Mouse (Mus musculus) forebrain, embryonic 11.5 days (tissue): ENCODE measurements around the gene Krtap28-13. TPM values are rescaled to one million over a fixed set of nuclear protein-coding genes. Genes with fewer than 3 reads are reported as not detected.

Experiments used
- ATAC-seq: fragments of 200-750 bp; cut with Nextera tagmentation; replicated peaks from 2 replicates; pipeline ENCODE4 v1.8.0; 2017; ENCODE audit warnings: moderate TSS enrichment; ENCODE audit not compliant: low FRiP score
- DNase-seq: peaks from one replicate; pipeline ENCODE4 v3.0.0-alpha.2; 2017; ENCODE audit warnings: low spot score
- H3K27ac ChIP-seq: fragments of 300-500 bp; sonication (generic); 2 replicates; pipeline ENCODE4 v1.5.1; 2014; ENCODE audit warnings: low read depth, low read length
- H3K27me3 ChIP-seq: fragments of 300-500 bp; sonication (generic); 2 replicates; pipeline ENCODE4 v1.6.1; 2014; ENCODE audit warnings: mild to moderate bottlenecking, low read length, mixed read lengths; ENCODE audit not compliant: control insufficient read depth, insufficient read depth
- H3K36me3 ChIP-seq: fragments of 300-500 bp; sonication (generic); 2 replicates; pipeline ENCODE4 v1.6.1; 2014; ENCODE audit warnings: mild to moderate bottlenecking, low read length, moderate library complexity, mixed read lengths; ENCODE audit not compliant: control insufficient read depth, insufficient read depth
- H3K4me1 ChIP-seq: fragments of 300-500 bp; sonication (generic); replicated peaks from 2 replicates; pipeline ENCODE4 v1.6.1; 2014; ENCODE audit warnings: low read length, mixed read lengths; ENCODE audit not compliant: control insufficient read depth, insufficient read depth
- H3K4me2 ChIP-seq: fragments of 300-500 bp; sonication (generic); 2 replicates; pipeline ENCODE4 v1.6.1; 2014; ENCODE audit warnings: low read depth, mild to moderate bottlenecking, low read length, moderate library complexity, mixed read lengths; ENCODE audit not compliant: severe bottlenecking
- H3K4me3 ChIP-seq: fragments of 300-500 bp; sonication (generic); 2 replicates; pipeline ENCODE4 v1.5.1; 2014; ENCODE audit warnings: low read depth, low read length
- H3K9ac ChIP-seq: fragments of 300-500 bp; sonication (generic); 2 replicates; pipeline ENCODE4 v1.6.1; 2014; ENCODE audit warnings: low read length
- H3K9me3 ChIP-seq: fragments of 300-500 bp; sonication (generic); 2 replicates; pipeline ENCODE4 v1.6.1; 2016; ENCODE audit warnings: low read length, mixed read lengths; ENCODE audit not compliant: control insufficient read depth
- WGBS: fragments of 180-500 bp; shearing (Covaris S2); extraction: QIAGEN DNeasy Blood & Tissue Kit; methylation state at CpG from one replicate; pipeline ENCODE4 v1.1.7; 2014; 5-methylcytosine and 5-hydroxymethylcytosine counted together
- polyA plus RNA-seq: library from polyadenylated mRNA; unstranded; fragments of >200 nt; fragmentation: Nextera tagmentation; extraction: Ambion mirVana; gene quantifications from 2 replicates; pipeline ENCODE4 v1.2.1, GENCODE M21; 2014

The Krtap28-13 gene
- polyA plus RNA-seq: not detected in 2 replicates

DNA sequence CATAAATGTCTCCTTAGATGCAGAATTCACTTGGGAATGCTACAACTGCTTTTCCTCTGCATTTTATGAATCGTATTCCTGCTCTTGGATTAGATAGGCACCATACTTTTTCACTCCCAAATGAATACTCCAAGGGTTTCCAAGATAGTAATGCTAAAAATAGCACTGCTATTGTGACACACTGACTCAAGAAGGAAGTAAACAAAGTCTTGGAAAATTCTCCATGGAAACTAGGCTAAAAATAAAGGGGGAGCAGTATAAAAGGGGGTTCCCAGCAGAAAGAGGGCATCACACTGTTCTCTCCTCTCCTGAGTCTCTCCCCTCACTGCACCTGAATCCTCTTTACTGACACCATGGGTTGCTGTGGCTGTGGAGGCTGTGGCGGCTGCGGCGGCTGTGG, at the start of gene Krtap28-13:
TSS of gene Krtap28-13 (plus strand) at position 288 of the 400 bp plus-strand sequence.
- WGBS: 92% methylated on average over 4 of the region's 4 CpGs
- Histone ChIP-seq H3K27ac (no peak within 1 kb of the TSS), H3K9me3 (no peaks in the 10 kb centered on the region), H3K4me1 (no peaks in the 10 kb centered on the region), H3K27me3 (no peaks in the 10 kb centered on the region), H3K9ac (no peak within 1 kb of the TSS), H3K4me2 (no peak within 1 kb of the TSS), H3K36me3 (no peaks in the 10 kb centered on the region), H3K4me3 (no peak within 1 kb of the TSS)
- no peak for ATAC-seq
- DNase-seq: no peak

- Histone ChIP-seq H3K9ac (no peak overlapping the region), H3K27me3 (no peaks in the 10 kb centered on the region), H3K4me1 (no peaks in the 10 kb centered on the region), H3K9me3 (no peaks in the 10 kb centered on the region), H3K4me3 (no peak overlapping the region), H3K36me3 (no peaks in the 10 kb centered on the region), H3K27ac (no peak overlapping the region), H3K4me2 (no peak overlapping the region)
- WGBS: 96% methylated on average over 3 of the region's 3 CpGs
- DNase-seq (no peak), ATAC-seq (no peak)
Measured at GRCm38 (mm10) chr1:83014477-83014876, 46.3 kb upstream of the Krtap28-13 start.

DNA sequence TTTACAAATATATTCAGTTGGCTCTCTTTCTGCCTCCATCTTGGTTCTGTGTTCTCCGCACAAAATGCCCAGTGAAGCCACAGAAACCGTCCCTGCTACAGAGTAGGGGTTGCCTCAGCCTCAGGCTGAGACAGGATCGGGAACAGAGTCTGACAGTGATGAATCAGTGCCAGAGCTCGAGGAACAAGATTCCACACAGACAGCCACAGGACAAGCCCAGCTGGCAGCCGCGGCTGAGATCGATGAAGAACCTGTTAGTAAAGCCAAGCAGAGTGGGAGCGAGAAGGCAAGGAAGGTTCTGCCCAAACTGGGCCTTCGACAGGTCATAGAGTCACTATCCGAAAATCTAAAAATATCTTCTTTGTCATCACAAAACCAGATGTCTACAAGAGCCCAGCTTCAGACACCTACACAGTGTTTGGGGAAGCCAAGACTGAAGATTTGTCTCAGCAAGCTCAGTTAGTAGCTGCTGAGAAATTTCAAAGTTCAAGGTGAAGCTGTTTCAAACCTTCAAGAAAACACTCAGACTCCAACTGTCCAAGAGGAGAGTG, 45.3 kb upstream of the Krtap28-13 start:
- H3K4me1 ChIP-seq: no peaks in the 10 kb centered on the region
- no peak overlapping the region for H3K27ac ChIP-seq
- H3K4me2 ChIP-seq: no peak overlapping the region
- H3K4me3 ChIP-seq: no peak overlapping the region
- H3K27me3 ChIP-seq: no peaks in the 10 kb centered on the region
- WGBS: 90% methylated on average over 10 of the region's 10 CpGs
- H3K36me3 ChIP-seq: no peaks in the 10 kb centered on the region
- DNase-seq (no peak), ATAC-seq (no peak)
- H3K9me3 ChIP-seq: no peaks in the 10 kb centered on the region
- no peak overlapping the region for H3K9ac ChIP-seq

DNA sequence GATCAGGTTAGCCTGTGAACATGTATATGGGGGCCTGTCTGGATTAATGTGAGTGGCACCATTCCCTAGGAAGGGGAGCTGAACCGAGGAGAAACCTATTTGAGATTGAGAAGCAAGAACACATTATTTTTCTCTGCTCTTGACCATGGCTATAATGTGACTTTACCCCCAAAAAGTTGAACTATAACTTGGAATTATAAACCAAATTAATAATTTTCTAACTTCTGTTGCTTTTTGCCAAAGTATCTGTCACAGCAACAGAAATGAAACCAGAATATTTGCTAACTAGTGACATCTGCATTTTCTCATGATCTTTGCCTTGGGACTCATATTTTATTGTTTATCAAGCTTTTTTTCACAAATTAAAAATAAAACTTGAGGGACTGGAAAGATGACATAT, 44.2 kb upstream of the Krtap28-13 start:
- H3K9ac ChIP-seq: no peak overlapping the region
- DNase-seq: no peak
- no peaks in the 10 kb centered on the region for H3K27me3 ChIP-seq
- H3K36me3 ChIP-seq: no peaks in the 10 kb centered on the region
- H3K9me3 ChIP-seq: no peaks in the 10 kb centered on the region
- no peaks in the 10 kb centered on the region for H3K4me1 ChIP-seq
- no peak for ATAC-seq
- no peak overlapping the region for H3K4me2 ChIP-seq
- WGBS: 67% methylated on average over 1 of the region's 1 CpGs
- H3K27ac ChIP-seq: no peak overlapping the region
- H3K4me3 ChIP-seq: no peak overlapping the region

GRCm38 (mm10) chr1:83031950-83032349, 28.8 kb upstream of the Krtap28-13 start:
- Histone ChIP-seq H3K36me3 (no peaks in the 10 kb centered on the region), H3K9ac (no peak overlapping the region), H3K27me3 (no peaks in the 10 kb centered on the region), H3K4me2 (no peak overlapping the region), H3K9me3 (no peaks in the 10 kb centered on the region), H3K4me1 (no peaks in the 10 kb centered on the region), H3K27ac (no peak overlapping the region), H3K4me3 (no peak overlapping the region)
- DNase-seq (no peak), ATAC-seq (no peak)
- 55% methylated on average over 1 of the region's 1 CpGs for WGBS

DNA sequence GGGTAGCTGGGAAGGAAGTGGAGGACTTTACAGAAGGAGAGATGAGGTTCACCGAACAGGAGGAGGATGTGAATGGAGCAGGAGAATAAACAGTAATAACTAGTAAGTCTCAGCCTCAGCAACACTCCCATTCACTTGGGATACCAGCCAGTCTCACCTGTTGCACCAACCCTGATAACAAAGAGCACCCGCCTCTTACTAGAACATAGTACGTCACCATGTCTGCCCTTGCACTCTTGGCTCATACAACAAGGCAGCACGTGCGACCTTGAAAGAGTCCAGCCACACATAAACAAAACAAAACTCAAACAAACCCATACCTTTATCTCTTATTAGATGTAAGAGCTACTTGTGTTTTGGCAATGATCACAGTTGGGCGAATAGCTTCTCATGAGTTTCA, 28.2 kb upstream of the Krtap28-13 start:
- DNase-seq (no peak), ATAC-seq (no peak)
- H3K36me3 ChIP-seq: no peaks in the 10 kb centered on the region
- no peak overlapping the region for H3K9ac ChIP-seq
- no peak overlapping the region for H3K4me2 ChIP-seq
- H3K9me3 ChIP-seq: no peaks in the 10 kb centered on the region
- no peaks in the 10 kb centered on the region for H3K4me1 ChIP-seq
- no peak overlapping the region for H3K4me3 ChIP-seq
- no peaks in the 10 kb centered on the region for H3K27me3 ChIP-seq
- 90% methylated on average over 6 of the region's 6 CpGs for WGBS
- H3K27ac ChIP-seq: no peak overlapping the region

DNA sequence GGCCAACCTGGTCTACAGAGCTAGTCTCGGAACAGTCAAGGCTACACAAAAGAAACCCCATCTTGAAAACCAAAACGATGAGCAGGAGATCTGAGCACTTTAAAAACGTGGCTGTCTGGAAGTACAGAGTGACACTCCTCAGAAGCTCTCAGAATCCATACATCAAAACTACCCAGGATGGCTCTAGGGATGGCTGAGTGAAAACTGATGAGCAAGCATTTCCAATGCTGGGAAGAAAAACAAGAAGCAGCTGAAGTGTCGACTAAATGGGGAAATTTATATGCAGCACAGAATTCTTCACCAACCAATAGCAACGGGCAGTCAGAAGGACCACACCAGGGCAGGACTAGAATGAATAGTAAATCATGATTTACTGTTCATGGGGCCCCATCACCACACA, 26.2 kb upstream of the Krtap28-13 start:
- 76% methylated on average over 5 of the region's 5 CpGs for WGBS
- ATAC-seq: no peak

DNA sequence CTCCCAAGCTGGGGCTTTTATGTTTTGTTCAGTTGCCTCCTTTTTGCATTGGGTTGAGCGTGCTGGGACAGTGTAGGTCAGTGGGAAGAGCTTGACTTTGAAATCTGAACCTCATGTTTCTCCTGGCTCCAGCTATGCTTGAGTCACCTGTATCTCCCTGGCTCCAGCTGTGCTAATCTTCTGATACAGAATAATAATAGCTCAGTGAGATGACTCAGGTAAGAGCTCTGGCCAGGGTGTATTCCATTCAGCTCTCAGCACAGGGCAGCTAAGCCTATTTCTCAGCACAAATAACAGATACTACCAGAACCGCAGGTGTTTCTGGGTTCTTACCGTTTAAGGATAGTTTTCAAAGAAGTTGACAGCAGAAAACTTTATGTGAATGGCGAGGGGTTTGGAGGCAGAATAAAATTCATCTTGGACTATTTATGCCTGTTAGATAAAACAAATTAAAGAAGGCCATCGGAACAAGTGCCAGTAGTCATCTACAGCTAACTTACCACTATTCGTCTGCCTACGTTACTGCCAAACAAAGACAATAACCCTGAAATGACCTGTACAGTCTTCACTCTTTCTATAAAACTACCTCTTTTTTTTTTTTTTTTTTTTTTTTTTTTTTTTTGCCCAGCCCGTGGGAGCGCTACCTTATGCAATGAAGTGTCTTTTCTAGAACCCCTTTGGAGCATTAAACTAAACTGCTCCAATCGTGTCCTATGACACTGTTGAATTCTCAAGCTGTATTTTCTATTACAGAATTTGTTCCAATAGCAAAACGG, 23.6 kb upstream of the Krtap28-13 start:
- DNase-seq: no peak
- no peak overlapping the region for H3K27ac ChIP-seq
- no peak overlapping the region for H3K4me2 ChIP-seq
- H3K9ac ChIP-seq: no peak overlapping the region
- WGBS: 65% methylated on average over 11 of the region's 11 CpGs
- H3K27me3 ChIP-seq: no peaks in the 10 kb centered on the region; the same call in 1 of the 2 replicates
- H3K9me3 ChIP-seq: no peaks in the 10 kb centered on the region
- no peak overlapping the region for H3K4me3 ChIP-seq
- H3K36me3 ChIP-seq: no peaks in the 10 kb centered on the region
- peaks cover 2% of the 10 kb centered on the region; the same call in 1 of the 2 replicates for H3K4me1 ChIP-seq
- ATAC-seq: no peak

More for the DNA sequence above, 26.2 kb upstream of the Krtap28-13 start:
- H3K9ac ChIP-seq: no peak overlapping the region
- H3K4me3 ChIP-seq: no peak overlapping the region
- H3K4me1 ChIP-seq: peaks cover 2% of the 10 kb centered on the region; the same call in 1 of the 2 replicates
- no peak for DNase-seq
- no peak overlapping the region for H3K27ac ChIP-seq
- no peaks in the 10 kb centered on the region for H3K36me3 ChIP-seq
- no peaks in the 10 kb centered on the region; the same call in 1 of the 2 replicates for H3K27me3 ChIP-seq
- no peak overlapping the region for H3K4me2 ChIP-seq
- H3K9me3 ChIP-seq: no peaks in the 10 kb centered on the region
